Mouse (Mus musculus): ENCODE measurements at regions not wholly inside any gene's neighbourhood (a gene's known extent, or its start where the extent isn't known, plus 50 kb on each side); places are given as distances from the start of the nearest gene placed in this dataset.

DNA sequence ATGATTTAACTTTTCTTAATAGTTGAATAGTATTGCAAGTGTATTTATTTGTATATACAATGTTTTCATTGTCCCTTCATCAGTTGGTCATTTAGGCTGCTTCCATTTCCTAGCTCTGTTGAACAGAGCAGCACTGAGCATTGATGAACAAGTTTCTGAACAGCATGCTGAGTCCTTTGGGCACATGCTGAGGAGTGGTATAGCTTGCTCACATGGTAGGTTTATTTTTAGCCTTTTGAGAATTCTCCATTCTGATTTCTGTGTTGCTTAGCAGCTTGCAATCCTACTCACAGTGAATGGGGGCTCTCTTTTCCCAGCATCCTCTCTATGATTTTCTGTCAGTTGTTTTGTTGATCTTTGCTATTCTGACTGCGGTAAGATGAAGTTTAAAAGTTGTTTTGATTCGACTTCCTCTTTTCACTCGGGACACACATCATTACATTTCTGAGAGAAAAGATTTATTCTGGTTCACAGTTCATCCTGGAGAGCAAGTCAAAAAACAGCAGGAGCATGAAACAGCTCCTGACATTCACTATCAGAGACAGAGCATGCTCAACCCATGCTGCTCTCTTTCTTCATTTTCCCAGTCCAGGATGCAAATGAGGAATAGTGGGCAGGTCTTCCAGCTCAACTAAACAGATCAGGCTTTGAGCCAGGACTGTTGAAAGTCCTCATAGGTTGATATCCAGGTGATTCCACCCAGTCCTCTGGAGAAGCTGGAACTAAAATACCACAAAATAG is 413.1 kb downstream of the Gm37988 start:
- in situ Hi-C loops (cut with MboI; ENCODE audit: low pct_ligation_motif_present, low pct_unique_long_range_greater_than_20kb, low sequenced_read_pairs) (no loop called here), dilution Hi-C loops (cut with MboI; ENCODE audit: extremely low pct_ligation_motif_present, extremely low pct_unique_long_range_greater_than_20kb, low sequenced_read_pairs) (no loop called here)
- Histone ChIP-seq H3K79me2 (replicated peaks; ENCODE audit: control insufficient read depth, extremely low read depth, insufficient read depth, poor library complexity, severe bottlenecking) (no peaks in the 10 kb centered on the region), H3K27ac (ENCODE audit: insufficient read depth, low read depth) (no peak overlapping the region), H3K9ac (ENCODE audit: insufficient read depth, low read depth) (no peak overlapping the region), H3K4me3 (replicated peaks in 1 of 3; ENCODE audit: low read depth in 2 of 3, low read length in 2 of 3, poor library complexity in 1 of 3) (no peak overlapping the region), H3K4me2 (ENCODE audit: insufficient read depth, low read depth, poor library complexity, severe bottlenecking) (peak overlapping the region; percentile 15; the same call in 1 of the 2 replicates), H3K36me3 (replicated peaks in 1 of 2; ENCODE audit: control insufficient read depth in 1 of 2, insufficient read depth in 1 of 2, low read length in 1 of 2) (no peaks in the 10 kb centered on the region), H3K4me1 (ENCODE audit: control insufficient read depth in 1 of 2, insufficient read depth in 2 of 2) (peaks cover 0 to 9% of the 10 kb centered on the region in 2 experiments; a peak in 2 of 4 replicates), H3K27me3 (replicated peaks) (no peaks in the 10 kb centered on the region), H3K9me3 (replicated peaks; ENCODE audit: low read length) (no peaks in the 10 kb centered on the region)
- no peak for DNase-seq (ENCODE audit: extremely low read depth)
- TF ChIP-seq USF2 (conservative IDR thresholded peaks at IDR 0.05; ENCODE audit: low read depth, low read length) (no peak), NRF1 (IDR thresholded peaks at IDR 0.05; ENCODE audit: low read depth, low read length) (peak; percentile 40; the same call in 1 of the 2 replicates), CHD2 (IDR thresholded peaks at IDR 0.05; ENCODE audit: low read length) (no peak), EP300 (IDR thresholded peaks at IDR 0.05; ENCODE audit: low read length) (no peak), SIN3A (IDR thresholded peaks at IDR 0.05; ENCODE audit: low read length) (no peak), MYC (IDR thresholded peaks at IDR 0.05; ENCODE audit: low read depth, low read length) (no peak), ZC3H11A (IDR thresholded peaks at IDR 0.05; ENCODE audit: low read depth, low read length) (no peak), E2F4 (IDR thresholded peaks at IDR 0.05; ENCODE audit: insufficient replicate concordance, low read depth, low read length) (no peak)

DNA sequence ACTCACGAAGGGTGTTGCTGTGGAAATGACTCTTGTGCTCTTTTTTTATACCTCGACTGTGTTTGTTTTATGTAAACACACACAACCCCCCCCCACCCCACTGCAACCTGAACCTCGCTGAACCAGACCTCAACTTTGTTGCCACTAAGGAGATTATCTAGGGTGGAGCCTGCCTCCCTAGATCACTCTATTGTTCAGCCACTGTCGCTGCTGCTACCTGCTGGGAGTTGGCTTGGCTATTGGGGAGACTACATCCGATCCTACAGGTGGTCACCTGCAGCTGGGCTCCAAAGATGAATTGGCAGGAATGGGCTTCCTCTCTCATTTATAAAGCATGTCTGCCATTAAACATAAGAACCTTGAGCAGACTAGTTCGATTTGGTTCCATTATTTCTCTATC is 420.2 kb downstream of the Gm37988 start:
- Histone ChIP-seq H3K4me1 (ENCODE audit: control insufficient read depth in 1 of 2, insufficient read depth in 2 of 2) (peaks cover 6 to 31% of the 10 kb centered on the region in 2 experiments; a peak in 3 of 4 replicates), H3K4me2 (ENCODE audit: insufficient read depth, low read depth, poor library complexity, severe bottlenecking) (no peak overlapping the region), H3K36me3 (replicated peaks in 1 of 2; ENCODE audit: control insufficient read depth in 1 of 2, insufficient read depth in 1 of 2, low read length in 1 of 2) (no peaks in the 10 kb centered on the region), H3K27me3 (replicated peaks) (no peaks in the 10 kb centered on the region), H3K27ac (ENCODE audit: insufficient read depth, low read depth) (no peak overlapping the region), H3K79me2 (replicated peaks; ENCODE audit: control insufficient read depth, extremely low read depth, insufficient read depth, poor library complexity, severe bottlenecking) (no peaks in the 10 kb centered on the region), H3K9ac (ENCODE audit: insufficient read depth, low read depth) (no peak overlapping the region), H3K4me3 (replicated peaks in 1 of 3; ENCODE audit: low read depth in 2 of 3, low read length in 2 of 3, poor library complexity in 1 of 3) (no peak overlapping the region), H3K9me3 (replicated peaks; ENCODE audit: low read length) (no peaks in the 10 kb centered on the region)
- DNase-seq (ENCODE audit: extremely low read depth), result no peak
- in situ Hi-C loops (cut with MboI; ENCODE audit: low pct_ligation_motif_present, low pct_unique_long_range_greater_than_20kb, low sequenced_read_pairs), result no loop called here
- dilution Hi-C loops (cut with MboI; ENCODE audit: extremely low pct_ligation_motif_present, extremely low pct_unique_long_range_greater_than_20kb, low sequenced_read_pairs), result no loop called here
- TF ChIP-seq ZMIZ1 (IDR thresholded peaks at IDR 0.05; ENCODE audit: low read depth, low read length), result no peak
- TF ChIP-seq HCFC1 (IDR thresholded peaks at IDR 0.05; ENCODE audit: low read depth, low read length), result no peak
- TF ChIP-seq CHD1 (IDR thresholded peaks at IDR 0.05; ENCODE audit: low read depth, low read length), result no peak
- no peak for TF ChIP-seq GABPA (IDR thresholded peaks at IDR 0.05; ENCODE audit: insufficient replicate concordance, low read depth, low read length)
- TF ChIP-seq E2F4 (IDR thresholded peaks at IDR 0.05; ENCODE audit: insufficient replicate concordance, low read depth, low read length), result no peak
- no peak for TF ChIP-seq NELFE (IDR thresholded peaks at IDR 0.05; ENCODE audit: low read depth, low read length)
- no peak for TF ChIP-seq MEF2A (IDR thresholded peaks at IDR 0.05; ENCODE audit: borderline replicate concordance, low read depth, low read length)
- TF ChIP-seq BHLHE40 (IDR thresholded peaks at IDR 0.05; ENCODE audit: low read depth, low read length), result no peak
- TF ChIP-seq RCOR1 (conservative IDR thresholded peaks at IDR 0.05; ENCODE audit: low read depth, low read length), result no peak
- TF ChIP-seq MAX (IDR thresholded peaks at IDR 0.05; ENCODE audit: low read length), result no peak
- TF ChIP-seq JUND (conservative IDR thresholded peaks at IDR 0.05; ENCODE audit: low read depth, low read length), result no peak
- TF ChIP-seq TCF12 (IDR thresholded peaks at IDR 0.05; ENCODE audit: low read depth, low read length), result no peak

Measured in CH12.LX (cell line).